Mouse (Mus musculus): ENCODE results near the gene Ppm1d. TPM values are rescaled to one million over a fixed set of nuclear protein-coding genes. Genes with fewer than 3 reads are reported as not detected.

The Ppm1d gene
- total and polyA plus RNA-seq, 3 experiments = 19.0 to 26.4 (median 25.1) TPM

DNA sequence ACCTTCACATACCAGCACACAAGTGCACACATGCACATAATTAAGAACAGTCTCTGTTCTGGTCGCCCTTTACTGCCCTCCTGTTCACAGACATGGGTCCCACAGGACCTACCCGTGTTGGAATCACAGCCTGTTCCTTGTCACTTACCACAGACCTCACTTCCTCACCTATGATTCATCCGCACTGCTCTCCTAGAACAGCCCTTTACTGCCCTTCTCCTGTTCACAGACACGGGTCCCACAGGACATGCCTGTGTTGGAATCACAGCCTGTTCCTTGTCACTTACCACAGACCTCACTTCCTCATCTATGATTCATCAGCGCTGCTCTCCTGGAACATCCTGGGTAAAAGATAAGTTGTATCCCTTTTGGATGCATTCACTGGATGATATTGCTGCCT is 33.4 kb upstream of the Ppm1d start:
- dilution Hi-C loops (cut with MboI; ENCODE audit: extremely low pct_ligation_motif_present, extremely low pct_unique_long_range_greater_than_20kb, low sequenced_read_pairs) = no loop called here
- H3K4me2 ChIP-seq (ENCODE audit: insufficient read depth, low read depth, poor library complexity, severe bottlenecking) = no peak overlapping the region
- peaks cover 25% of the 10 kb centered on the region for H3K27me3 ChIP-seq (replicated peaks)

GRCm38 (mm10) chr11:85278175-85278574 is 32.9 kb upstream of the Ppm1d start:
- Histone ChIP-seq H3K36me3 (replicated peaks in 1 of 2; ENCODE audit: control insufficient read depth in 1 of 2, insufficient read depth in 1 of 2, low read length in 1 of 2) (no peaks in the 10 kb centered on the region), H3K79me2 (replicated peaks; ENCODE audit: control insufficient read depth, extremely low read depth, insufficient read depth, poor library complexity, severe bottlenecking) (no peaks in the 10 kb centered on the region), H3K27me3 (replicated peaks) (peaks cover 25% of the 10 kb centered on the region), H3K4me1 (ENCODE audit: control insufficient read depth in 1 of 2, insufficient read depth in 2 of 2) (peaks cover 0 to 4% of the 10 kb centered on the region in 2 experiments; a peak in 1 of 4 replicates), H3K9me3 (replicated peaks; ENCODE audit: low read length) (peaks cover 6% of the 10 kb centered on the region), H3K4me3 (replicated peaks in 1 of 3; ENCODE audit: low read depth in 2 of 3, low read length in 2 of 3, poor library complexity in 1 of 3) (no peak overlapping the region), H3K9ac (ENCODE audit: insufficient read depth, low read depth) (no peak overlapping the region), H3K27ac (ENCODE audit: insufficient read depth, low read depth) (no peak overlapping the region), H3K4me2 (ENCODE audit: insufficient read depth, low read depth, poor library complexity, severe bottlenecking) (no peak overlapping the region)
- DNase-seq (ENCODE audit: extremely low read depth) = no peak
- dilution Hi-C loops (cut with MboI; ENCODE audit: extremely low pct_ligation_motif_present, extremely low pct_unique_long_range_greater_than_20kb, low sequenced_read_pairs) = no loop called here
- TF ChIP-seq ZKSCAN1 (IDR thresholded peaks at IDR 0.05; ENCODE audit: borderline replicate concordance, low read depth, low read length) (no peak), PAX5 (IDR thresholded peaks at IDR 0.05; ENCODE audit: low read length) (no peak), MAZ (IDR thresholded peaks at IDR 0.05; ENCODE audit: low read depth, low read length) (no peak), ZC3H11A (IDR thresholded peaks at IDR 0.05; ENCODE audit: low read depth, low read length) (no peak), RCOR1 (conservative IDR thresholded peaks at IDR 0.05; ENCODE audit: low read depth, low read length) (no peak), MAFK (IDR thresholded peaks at IDR 0.05; ENCODE audit: insufficient replicate concordance, low read length) (no peak), NRF1 (IDR thresholded peaks at IDR 0.05; ENCODE audit: low read depth, low read length) (no peak), SMC3 (IDR thresholded peaks at IDR 0.05; ENCODE audit: low read depth, low read length) (peak; percentile 37), POLR2A (IDR thresholded peaks at IDR 0.05; ENCODE audit: low read depth, low read length) (no peak), CTCF (conservative IDR thresholded peaks at IDR 0.05 in 1 of 2, IDR thresholded peaks at IDR 0.05 in 1 of 2; ENCODE audit: low read depth in 2 of 2, low read length in 2 of 2) (peak in 1 of 2 experiments; percentile 60; a peak in 2 of 4 replicates), RAD21 (IDR thresholded peaks at IDR 0.05; ENCODE audit: low read depth, low read length) (peak; percentile 60), MYC (IDR thresholded peaks at IDR 0.05; ENCODE audit: low read depth, low read length) (no peak), BHLHE40 (IDR thresholded peaks at IDR 0.05; ENCODE audit: low read depth, low read length) (no peak), JUND (conservative IDR thresholded peaks at IDR 0.05; ENCODE audit: low read depth, low read length) (no peak)
- in situ Hi-C loops (cut with MboI; ENCODE audit: low pct_ligation_motif_present, low pct_unique_long_range_greater_than_20kb, low sequenced_read_pairs) = no loop called here

More for the DNA sequence above, 33.4 kb upstream of the Ppm1d start:
- Histone ChIP-seq H3K9me3 (replicated peaks; ENCODE audit: low read length) (peaks cover 6% of the 10 kb centered on the region), H3K36me3 (replicated peaks in 1 of 2; ENCODE audit: control insufficient read depth in 1 of 2, insufficient read depth in 1 of 2, low read length in 1 of 2) (no peaks in the 10 kb centered on the region), H3K9ac (ENCODE audit: insufficient read depth, low read depth) (no peak overlapping the region), H3K4me3 (replicated peaks in 1 of 3; ENCODE audit: low read depth in 2 of 3, low read length in 2 of 3, poor library complexity in 1 of 3) (no peak overlapping the region), H3K27ac (ENCODE audit: insufficient read depth, low read depth) (no peak overlapping the region), H3K4me1 (ENCODE audit: control insufficient read depth in 1 of 2, insufficient read depth in 2 of 2) (peaks cover 0 to 4% of the 10 kb centered on the region in 2 experiments; a peak in 1 of 4 replicates), H3K79me2 (replicated peaks; ENCODE audit: control insufficient read depth, extremely low read depth, insufficient read depth, poor library complexity, severe bottlenecking) (no peaks in the 10 kb centered on the region)
- TF ChIP-seq CTCF (conservative IDR thresholded peaks at IDR 0.05 in 1 of 2, IDR thresholded peaks at IDR 0.05 in 1 of 2; ENCODE audit: low read depth in 2 of 2, low read length in 2 of 2) (no peak), ZKSCAN1 (IDR thresholded peaks at IDR 0.05; ENCODE audit: borderline replicate concordance, low read depth, low read length) (no peak), USF1 (IDR thresholded peaks at IDR 0.05; ENCODE audit: low read depth, low read length) (no peak), MAZ (IDR thresholded peaks at IDR 0.05; ENCODE audit: low read depth, low read length) (no peak), CHD1 (IDR thresholded peaks at IDR 0.05; ENCODE audit: low read depth, low read length) (no peak)
- DNase-seq (ENCODE audit: extremely low read depth) = no peak
- in situ Hi-C loops (cut with MboI; ENCODE audit: low pct_ligation_motif_present, low pct_unique_long_range_greater_than_20kb, low sequenced_read_pairs) = no loop called here
